Mouse (Mus musculus) thymus, adult 18-20 months (tissue): ENCODE measurements around the gene Inhbc.
A peak's percentile ranks its signal among the peaks of the same experiment; 100 is the strongest.
"Not testable (repeated sequence)": the region's sequence is repeated elsewhere in the genome, so short reads cannot be mapped to it uniquely, and the experiment has no call there.

Source experiments
- DNase-seq, 2 experiments: peaks; one replicate each; pipeline ENCODE4 v3.0.0; 2022; ENCODE audit warnings: mixed read lengths in 2 of 2

Inhbc gene

DNA sequence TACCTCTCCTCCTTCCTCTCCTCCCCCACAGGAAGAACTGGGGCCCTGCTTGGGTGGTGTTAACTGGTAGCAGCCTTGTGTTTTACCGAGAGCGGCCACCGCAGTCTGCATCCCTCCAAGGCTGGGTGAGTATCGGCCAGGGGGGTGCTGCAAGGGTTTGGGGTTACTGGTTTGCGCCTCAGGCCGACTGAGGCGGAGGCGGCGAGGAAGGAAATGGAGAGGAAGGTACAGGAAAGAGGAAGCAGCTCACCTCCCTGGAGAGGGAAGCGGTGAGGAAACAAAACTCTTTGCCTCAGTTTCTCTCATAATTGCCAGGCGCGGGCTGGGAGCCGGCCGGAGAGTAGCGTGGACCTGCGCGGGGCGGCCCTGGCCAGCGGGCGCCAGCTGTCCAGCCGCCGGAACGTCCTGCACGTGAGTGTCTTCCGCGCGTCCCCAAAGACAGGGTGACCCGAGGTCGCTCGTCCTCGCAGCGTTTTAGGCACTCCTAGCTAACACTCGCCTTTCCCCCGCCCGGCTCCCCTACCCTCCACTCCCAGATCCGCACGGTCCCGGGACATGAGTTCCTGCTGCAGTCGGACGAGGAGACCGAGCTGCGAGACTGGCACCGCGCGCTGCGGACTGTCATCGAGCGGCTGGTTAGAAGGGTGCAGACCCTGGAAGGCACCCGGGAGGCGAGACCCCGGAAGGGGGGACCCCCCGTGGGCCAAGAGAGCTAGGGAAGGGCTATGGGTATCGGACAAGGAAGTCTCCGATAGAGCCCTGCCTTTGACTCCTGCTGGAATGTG is 44.0 kb downstream of the Inhbc start:
- DNase-seq: peak in 1 of 2 experiments; percentile 60

DNA sequence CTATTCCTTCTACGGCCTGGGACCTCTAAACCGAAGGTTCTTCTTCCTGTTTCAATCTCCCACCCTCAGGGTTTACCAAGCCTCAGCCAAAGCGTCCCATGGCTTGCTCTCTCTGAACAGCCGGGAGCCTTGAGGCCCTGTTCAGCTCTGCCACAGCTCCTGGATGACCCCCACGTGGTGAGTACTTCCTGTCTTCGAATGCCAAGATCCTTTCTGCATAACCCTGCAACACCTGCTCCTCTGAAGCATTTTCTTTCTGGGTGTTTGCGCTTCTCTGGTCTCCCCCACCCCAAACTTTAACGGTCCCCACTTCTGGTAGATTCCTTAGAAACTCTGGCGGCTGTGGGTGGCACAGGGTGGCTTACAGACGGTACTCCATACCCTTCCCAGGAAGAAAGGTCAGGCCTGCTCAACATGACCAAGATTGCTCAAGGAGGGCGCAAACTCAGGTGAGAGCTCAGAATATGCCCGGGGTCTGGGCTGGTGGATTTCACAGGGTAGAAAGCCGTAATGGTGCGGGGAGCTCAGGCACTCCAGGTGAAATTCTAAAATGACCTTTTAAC is 44.7 kb downstream of the Inhbc start:
- peak in 1 of 2 experiments; percentile 73 for DNase-seq

DNA sequence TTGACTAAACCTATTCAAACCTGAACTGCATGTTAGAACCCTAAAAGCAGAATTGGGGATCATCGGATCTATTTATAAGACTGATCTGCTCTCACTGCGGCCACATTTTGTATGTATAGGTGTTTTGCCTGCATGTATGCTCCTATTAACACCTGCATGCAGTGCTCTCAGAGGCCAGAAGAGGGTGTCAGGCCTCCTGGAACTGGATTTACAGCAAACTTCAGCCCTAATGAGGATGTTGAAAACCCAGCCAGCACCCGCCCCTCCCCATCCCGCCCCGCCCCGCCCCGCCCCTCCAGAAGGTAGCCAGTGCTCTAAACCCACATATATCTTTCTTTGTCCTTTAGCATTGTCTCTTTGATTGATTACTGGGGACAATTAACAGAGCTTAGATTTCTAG is 45.7 kb downstream of the Inhbc start:
- DNase-seq: peak; percentile 64 to 82

DNA sequence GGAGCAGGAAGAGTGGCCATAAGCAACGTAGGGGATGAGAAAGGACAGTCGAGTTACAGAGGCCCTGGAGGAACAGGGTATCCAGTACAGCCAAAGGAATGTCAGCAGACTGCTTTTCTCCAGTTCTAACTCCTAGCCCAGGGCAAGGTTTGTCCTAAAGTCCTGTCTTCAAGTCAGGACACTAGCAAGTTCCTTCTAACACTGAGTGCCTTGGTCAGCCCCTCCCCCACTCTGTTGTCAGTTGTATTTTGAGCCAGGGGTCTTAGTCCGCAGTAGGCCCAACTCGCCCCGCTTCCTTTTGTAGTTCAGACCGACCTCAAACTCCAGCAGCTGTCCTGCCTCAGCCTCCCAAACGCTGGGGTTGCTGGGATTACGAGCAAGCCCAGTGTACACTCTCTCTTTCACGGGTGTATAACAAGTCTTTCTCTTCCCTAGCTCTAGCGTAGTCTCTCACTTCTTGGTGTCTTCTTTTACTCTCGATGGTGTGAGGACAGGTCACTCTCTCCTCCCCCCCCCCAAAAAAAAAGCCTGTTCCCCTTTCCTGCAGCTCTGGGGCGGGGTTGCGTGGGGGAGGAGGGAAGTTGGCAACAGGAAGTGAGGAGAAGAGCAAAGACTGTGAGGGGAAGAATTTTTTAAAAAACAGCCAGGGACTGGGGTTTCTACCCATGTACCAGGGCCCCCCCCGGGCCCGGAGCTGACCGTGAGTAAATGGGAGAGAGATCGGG is 46.9 kb downstream of the Inhbc start:
- DNase-seq: peak in 1 of 2 experiments; percentile 64

DNA sequence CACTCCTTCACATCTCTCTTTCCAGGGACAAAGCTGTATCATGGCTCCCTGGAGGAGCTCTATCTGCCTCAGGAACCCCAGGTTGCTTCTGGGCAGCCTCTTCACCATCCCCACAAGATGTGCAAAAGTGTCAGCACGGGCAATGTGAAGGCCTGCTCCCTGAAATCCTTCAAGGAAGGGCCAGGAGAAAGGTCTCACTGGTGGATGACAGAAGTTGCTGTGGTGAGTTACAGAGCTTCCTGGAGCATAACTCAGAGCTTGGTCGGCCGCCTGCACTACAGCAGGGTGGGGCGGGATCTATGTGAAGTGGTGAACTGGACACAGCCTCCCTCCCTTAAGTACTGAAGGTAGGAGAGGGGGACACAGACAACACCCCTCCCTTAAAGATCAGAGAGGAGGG is 47.6 kb downstream of the Inhbc start:
- no peak for DNase-seq

DNA sequence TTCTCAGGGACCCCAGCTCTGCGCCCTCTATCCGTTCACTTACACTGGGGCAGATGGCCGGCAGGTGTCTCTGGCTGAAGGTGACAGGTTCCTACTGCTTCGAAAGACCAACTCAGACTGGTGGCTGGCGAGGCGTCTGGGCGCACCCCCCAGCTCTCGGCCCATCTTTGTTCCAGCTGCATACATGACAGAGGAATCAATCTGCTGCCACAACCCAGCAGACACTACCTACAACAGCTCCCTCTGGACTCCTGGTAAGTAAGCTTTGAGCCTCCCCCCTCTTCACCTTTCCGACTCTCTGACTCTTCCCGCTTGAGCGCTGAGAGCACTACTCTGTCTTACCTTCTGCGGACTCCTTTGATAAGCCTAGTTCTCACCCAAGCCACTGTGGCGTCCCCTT is 48.1 kb downstream of the Inhbc start:
- DNase-seq: no peak

DNA sequence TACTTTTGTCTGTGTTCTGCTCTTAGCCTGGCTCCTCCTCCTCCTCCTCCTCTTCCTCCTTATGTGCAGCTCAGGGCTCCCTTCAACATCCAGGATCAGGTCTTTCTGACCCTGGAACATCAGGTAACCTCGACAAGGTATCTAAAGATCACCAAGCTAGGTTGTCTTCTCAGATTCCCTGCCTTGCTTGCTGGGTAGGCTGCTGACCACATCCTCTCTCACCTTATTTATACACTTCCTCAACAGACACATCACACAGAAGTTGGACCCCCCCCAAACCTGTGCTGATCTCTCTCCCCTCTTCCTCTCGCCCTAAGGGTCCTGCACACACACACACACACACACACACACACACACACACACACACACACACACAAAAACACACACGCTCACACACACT is 48.6 kb downstream of the Inhbc start, which contains the start of gene Arhgap9:
Gene Arhgap9, plus strand, starts transcription at position 344 of the 400 bp plus-strand sequence.
- DNase-seq: no peak

DNA sequence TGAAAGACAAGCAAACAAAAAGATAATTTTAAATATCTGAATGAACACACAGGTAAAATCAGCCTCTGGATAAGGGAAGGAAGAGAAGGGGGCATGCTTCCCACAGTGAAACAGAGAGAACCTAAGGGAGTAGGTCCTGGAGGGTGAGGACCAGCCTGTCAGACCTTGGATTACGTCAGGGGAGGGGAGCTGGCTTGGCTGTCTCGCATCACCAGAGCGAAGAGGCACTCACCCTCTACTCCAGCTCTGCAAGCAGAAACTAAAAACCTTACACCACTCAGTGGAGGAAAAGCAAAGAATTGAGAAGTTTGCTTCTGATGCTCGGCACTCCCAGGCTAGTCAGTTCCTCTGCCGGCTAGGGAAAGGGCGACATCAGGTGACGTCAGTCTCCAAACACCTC is 50.3 kb downstream of the Inhbc start:
- DNase-seq: no peak

DNA sequence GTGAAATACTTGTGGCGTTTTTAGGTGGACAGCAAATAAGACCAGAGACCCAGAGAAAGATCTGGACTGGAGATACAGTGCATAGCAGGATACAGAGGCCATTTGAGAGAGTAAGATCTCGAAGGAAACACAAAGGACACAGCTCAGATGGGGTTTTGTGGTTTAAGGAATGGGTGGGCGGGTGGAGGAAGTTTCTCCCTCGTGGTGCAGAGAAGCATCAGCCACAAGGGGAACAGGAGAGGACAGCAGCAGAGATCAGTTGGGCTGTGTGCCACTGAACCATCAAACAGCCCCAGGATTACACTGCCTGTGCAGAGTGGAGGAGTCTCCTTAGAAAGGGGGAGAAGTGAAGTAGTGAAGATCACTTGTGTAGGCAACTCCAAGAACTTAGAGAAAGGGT is 52.2 kb downstream of the Inhbc start:
- no peak for DNase-seq

DNA sequence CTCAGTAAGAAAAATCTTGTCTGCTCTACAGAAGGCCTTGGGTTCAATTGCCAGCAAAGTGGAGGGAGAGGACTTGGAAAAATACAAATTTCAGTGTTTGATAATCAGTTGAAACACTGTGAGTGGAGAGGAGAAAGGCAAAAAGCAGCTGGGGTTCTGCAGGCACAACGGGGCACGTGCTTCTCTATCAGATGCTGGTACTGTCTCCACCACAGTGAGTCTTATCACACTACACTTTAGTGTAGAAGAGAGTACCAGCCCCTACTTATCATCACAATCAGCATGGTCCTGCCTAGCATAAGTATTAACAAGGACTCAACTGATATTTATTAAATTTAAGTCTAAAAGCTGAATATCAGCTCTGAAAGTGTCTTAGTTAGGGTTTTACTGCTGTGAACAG is 53.0 kb downstream of the Inhbc start:
- no peak for DNase-seq

DNA sequence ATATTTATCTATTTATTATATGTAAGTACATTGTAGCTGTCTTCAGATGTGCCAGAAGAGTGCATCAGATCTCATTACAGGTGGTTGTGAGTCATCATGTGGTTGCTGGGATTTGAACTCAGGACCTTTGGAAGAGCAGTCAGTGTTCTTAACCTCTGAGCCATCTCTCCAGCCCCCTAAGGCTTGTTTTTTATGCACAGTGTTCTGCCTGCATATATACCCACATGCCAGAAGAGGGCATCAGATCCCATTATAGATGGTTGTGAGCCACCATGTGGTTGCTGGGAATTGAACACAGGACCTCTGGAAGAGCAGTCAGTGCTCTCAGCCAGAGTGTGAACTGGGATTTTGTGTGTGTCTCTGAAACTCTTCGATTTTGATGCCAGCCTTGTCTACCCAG is 55.3 kb downstream of the Inhbc start:
- DNase-seq: not testable (repeated sequence)

DNA sequence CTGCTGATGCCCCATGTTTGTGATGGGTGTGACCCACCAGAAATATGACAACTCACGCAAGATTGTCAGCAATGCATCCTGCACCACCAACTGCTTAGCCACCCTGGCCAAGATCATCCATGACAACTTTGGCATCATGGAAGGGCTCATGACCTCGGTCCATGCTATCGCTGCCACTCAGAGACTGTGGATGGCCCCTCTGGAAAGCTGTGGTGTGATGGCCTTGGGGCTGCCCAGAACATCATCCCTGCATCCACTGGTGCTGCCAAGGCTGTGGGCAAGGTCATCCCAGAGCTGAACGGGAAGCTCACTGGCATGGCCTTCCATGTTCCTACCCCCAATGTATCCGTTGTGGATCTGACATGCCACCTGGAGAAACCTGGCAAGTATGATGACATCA is 56.7 kb downstream of the Inhbc start:
- not testable (repeated sequence) for DNase-seq

DNA sequence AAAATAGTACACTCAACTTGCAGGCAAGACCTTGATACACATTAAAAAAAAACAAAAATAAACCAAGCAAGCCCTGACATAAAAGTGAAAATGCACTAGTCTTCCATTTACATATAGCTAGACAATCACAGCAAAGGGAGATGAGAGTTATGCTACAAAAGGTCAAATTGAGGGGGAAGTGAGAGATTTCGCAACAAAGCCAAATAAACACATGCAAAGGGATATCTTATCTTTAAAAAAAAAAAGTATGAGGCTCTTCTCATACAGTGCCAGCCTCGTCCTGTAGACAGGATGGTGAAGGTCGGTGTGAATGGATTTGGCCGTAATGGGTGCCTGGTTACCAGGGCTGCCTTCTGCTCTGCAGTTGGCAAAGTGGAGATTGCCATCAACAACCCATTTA is 57.4 kb downstream of the Inhbc start:
- DNase-seq: no peak

DNA sequence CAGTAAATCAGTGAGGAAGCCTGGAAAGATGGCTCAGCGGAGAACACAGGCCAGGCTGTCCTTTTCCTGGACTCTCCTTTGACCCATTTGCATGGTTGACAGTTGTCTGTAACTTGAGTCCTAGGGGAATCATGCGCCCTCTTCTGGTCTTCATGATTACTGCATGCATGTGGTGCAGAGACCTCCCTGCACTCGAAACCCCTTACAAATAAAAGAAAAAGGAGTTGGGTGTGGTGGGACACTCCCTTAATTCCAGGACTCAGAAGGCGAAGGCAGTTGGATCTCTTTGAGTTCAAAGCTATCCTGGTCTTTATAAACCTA is 57.9 kb downstream of the Inhbc start:
- DNase-seq: peak; percentile 55 to 80

DNA sequence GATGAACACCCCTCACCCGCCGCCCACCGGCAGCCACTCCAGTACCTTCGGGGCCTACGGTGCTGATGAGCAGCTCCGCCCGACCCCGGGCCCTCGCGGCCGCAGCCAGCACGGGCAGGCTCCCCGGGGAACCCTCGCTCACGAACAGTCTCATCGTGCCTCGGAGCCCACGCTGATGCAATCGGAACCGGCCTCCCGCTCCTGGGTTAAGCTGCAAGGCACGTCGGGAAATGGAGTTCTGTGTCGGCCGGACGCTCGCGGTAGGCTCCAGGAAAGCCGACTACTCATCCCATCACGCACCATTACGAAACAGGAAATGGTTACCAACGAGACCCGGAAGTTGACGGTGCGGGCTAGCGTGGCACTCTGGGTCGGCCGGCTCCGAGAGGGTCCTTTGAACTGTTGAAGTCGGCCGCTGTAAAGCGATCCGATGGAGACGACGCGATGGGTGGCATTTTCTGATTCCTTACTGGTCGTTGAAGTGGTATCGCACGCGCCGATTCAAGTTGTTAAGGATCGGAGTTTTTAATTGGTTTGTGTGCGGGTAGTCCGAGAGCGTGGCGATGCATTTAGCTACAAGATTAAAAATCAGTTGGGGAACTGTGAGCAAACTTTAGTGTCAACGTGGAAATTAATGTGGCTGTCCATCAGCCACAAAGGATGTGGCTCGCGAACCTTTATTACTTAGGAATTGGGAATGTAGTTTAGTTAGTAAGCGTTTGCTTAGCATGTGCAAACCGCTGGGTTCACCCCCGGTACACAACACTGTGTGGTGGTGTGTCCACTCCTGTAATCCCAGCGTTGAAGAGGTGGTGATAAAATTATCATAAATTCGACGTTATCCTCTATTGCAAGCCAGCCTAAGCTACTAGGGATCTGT is 58.5 kb downstream of the Inhbc start, which contains the start of gene Mars:
Gene Mars, minus strand, starts transcription at position 311 of the 880 bp plus-strand sequence.
- DNase-seq: peak; percentile 87 to 94

DNA sequence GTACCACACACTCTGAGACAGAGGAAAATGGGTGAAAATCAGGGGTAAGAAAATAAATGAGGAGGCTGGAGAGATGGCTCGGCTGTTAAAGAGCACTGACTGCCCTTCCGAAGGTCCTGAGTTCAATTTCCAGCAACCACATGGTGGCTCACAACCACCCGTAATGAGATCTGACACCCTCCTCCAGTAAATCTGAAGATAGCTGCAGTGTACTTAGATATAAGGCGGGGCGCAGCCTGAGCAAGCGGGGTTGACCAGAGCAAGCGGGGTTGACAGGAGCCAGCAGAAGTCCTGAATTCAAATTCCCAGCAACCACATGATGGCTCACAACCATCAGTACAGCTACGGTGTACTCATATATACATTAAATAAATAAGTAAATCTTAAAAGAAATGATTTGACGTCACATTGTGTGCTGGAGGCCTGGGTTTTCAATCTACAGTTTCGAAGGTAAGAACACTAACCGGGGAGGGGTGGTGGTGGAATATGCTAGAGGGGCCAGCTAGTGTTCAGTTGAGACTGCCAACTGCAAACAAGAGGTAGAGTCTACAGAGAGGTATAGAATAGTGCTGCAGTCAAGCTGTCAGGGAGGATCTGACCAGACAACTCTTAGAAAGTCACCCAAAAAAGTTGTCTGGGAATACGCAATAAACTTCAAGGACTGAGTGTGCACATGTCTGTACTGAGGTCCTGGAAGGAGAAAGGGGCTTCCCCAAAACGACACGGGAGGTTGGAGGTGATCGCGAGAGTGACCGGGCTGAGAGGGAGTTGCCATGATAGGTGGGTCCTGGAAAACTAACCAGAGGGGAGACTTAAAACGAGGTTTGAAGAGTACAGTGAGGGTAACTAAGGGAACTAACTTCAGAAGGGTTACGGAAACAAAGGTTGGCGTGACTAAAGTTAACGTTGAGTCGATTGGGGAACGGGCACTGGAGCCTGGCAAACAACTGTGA is 59.4 kb downstream of the Inhbc start:
- no peak for DNase-seq

DNA sequence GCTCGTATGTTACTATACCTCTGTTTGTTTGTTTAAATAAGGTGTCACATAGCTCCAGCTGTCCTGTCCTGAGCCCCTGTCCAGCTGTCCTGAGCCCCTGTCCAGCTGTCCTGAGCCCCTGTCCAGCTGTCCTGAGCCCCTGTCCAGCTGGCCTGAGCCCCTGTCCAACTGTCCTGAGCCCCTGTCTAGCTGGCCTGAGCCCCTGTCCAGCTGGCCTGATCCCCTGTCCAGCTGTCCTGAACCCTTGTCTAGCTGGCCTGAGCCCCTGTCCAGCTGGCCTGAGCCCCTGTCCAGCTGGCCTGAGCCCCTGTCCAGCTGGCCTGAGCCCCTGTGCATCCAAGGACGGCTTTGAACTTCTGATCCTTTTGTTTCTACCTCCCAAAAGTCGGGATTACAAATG is 61.1 kb downstream of the Inhbc start:
- not testable (repeated sequence) for DNase-seq
